Mouse (Mus musculus) midbrain, postnatal 0 days (tissue): Measurements from ENCODE around the gene Vps8. TPM values are rescaled to one million over a fixed set of nuclear protein-coding genes. Genes with fewer than 3 reads are reported as not detected.

Experiments used
- ATAC-seq: fragments of 200-750 bp; cut with Nextera tagmentation; 2 replicates; pipeline ENCODE4 v1.8.0; 2017; ENCODE audit warnings: moderate number of reproducible peaks, mild to moderate bottlenecking, moderate TSS enrichment, moderate library complexity; ENCODE audit not compliant: low FRiP score
- DNase-seq: peaks from one replicate; pipeline ENCODE4 v3.0.0-alpha.2; 2015; ENCODE audit warnings: low spot score
- H3K27ac ChIP-seq: fragments of 300-500 bp; sonication (generic); 2 replicates; pipeline ENCODE4 v1.5.1; 2014; ENCODE audit warnings: low read depth, mild to moderate bottlenecking, low read length, mixed read lengths
- H3K27me3 ChIP-seq: fragments of 300-500 bp; sonication (generic); 2 replicates; pipeline ENCODE4 v1.6.1; 2014; ENCODE audit warnings: low read length, control low read depth, mixed read lengths; ENCODE audit not compliant: insufficient read depth
- H3K36me3 ChIP-seq: fragments of 300-500 bp; sonication (generic); 2 replicates; pipeline ENCODE4 v1.6.1; 2014; ENCODE audit warnings: low read length, control low read depth, mixed read lengths; ENCODE audit not compliant: insufficient read depth
- H3K4me1 ChIP-seq: fragments of 300-500 bp; sonication (generic); 2 replicates; pipeline ENCODE4 v1.6.1; 2014; ENCODE audit warnings: mild to moderate bottlenecking, control low read depth, antibody characterized with exemption, low read length, mixed read lengths; ENCODE audit not compliant: insufficient read depth
- H3K4me2 ChIP-seq: fragments of 300-500 bp; sonication (generic); 2 replicates; pipeline ENCODE4 v1.6.1; 2014; ENCODE audit warnings: low read depth, mild to moderate bottlenecking, low read length, mixed read lengths; ENCODE audit not compliant: poor library complexity, severe bottlenecking
- H3K4me3 ChIP-seq: fragments of 300-500 bp; sonication (generic); 2 replicates; pipeline ENCODE4 v1.5.1; 2014; ENCODE audit warnings: low read depth, mild to moderate bottlenecking, low read length, moderate library complexity
- H3K9ac ChIP-seq: fragments of 300-500 bp; sonication (generic); replicated peaks from 2 replicates; pipeline ENCODE4 v1.6.1; 2014; ENCODE audit warnings: mild to moderate bottlenecking, low read length, moderate library complexity, mixed read lengths; ENCODE audit not compliant: poor library complexity, severe bottlenecking
- H3K9me3 ChIP-seq: fragments of 300-500 bp; sonication (generic); 2 replicates; pipeline ENCODE4 v1.6.1; 2016; ENCODE audit warnings: low read length, control low read depth
- CTCF ChIP-seq: IDR thresholded peaks from 2 replicates; pipeline ENCODE4 v1.5.1; 2016; ENCODE audit warnings: antibody characterized with exemption, mild to moderate bottlenecking
- WGBS: fragments of 180-500 bp; shearing (Covaris S2); extraction: QIAGEN DNeasy Blood & Tissue Kit; methylation state at CpG from one replicate; pipeline ENCODE4 v1.1.7; 2014; 5-methylcytosine and 5-hydroxymethylcytosine counted together
- polyA plus RNA-seq: library from polyadenylated mRNA; unstranded; fragments of >200 nt; fragmentation: Nextera tagmentation; extraction: Ambion mirVana; gene quantifications from 2 replicates; pipeline ENCODE4 v1.2.1, GENCODE M21; 2015
- total RNA-seq: library from RNA; depleted of rRNA; stranded (reverse); fragments of >200 nt; gene quantifications from 2 replicates; pipeline ENCODE4 v1.2.3, GENCODE M21; 2014

Vps8 gene
- total and polyA plus RNA-seq, 2 experiments from 2014 or later, result 26.0 to 35.2 TPM

DNA sequence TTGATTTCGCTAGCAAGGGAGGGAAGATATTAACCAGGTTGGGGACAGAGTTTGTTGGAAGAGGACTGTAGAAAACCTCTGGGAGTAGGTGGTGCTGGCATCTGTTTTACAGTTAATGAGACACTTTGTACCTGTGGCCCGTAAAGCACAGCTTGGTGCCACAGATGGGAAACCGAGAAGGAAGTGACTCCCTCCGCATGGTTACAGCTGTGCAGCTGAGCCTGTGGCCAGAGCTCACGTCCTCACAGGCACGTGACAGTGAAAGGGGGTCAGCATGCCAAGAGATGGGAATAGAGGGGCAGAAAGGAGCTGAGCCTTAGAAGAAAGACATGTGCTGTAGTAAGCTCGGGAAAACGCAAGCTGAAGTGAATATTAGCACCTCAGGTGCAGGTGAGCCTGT lies 43.0 kb downstream of the Vps8 start:
- no peaks in the 10 kb centered on the region for H3K4me1 ChIP-seq
- no peak overlapping the region for H3K4me2 ChIP-seq
- DNase-seq (no peak), ATAC-seq (no peak)
- WGBS, result 74% methylated on average over 8 of the region's 8 CpGs
- no peak overlapping the region for H3K27ac ChIP-seq
- H3K9me3 ChIP-seq, result no peaks in the 10 kb centered on the region
- H3K9ac ChIP-seq, result no peak overlapping the region
- no peak overlapping the region for H3K4me3 ChIP-seq
- H3K36me3 ChIP-seq, result peaks cover 31% of the 10 kb centered on the region
- no peak for TF ChIP-seq CTCF
- no peaks in the 10 kb centered on the region for H3K27me3 ChIP-seq

DNA sequence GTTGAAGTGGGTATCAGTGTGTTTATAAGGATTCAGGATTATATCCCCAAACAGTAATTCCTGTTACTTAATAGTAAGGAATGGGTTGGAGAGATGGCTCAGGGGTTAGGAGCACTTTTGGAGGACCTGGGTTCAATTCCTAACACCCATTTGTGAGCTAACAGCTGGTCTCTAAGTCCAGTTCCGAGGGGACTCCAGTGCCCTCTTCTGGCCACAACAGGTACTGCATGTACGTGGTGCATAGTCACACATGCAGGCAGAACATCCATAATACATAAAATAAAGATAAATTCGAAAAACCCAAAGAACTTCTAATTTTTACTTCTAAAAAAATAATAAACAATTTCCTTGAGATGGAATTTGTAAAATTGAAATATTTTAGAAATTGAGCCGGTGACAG lies 47.5 kb downstream of the Vps8 start:
- TF ChIP-seq CTCF, result peak; percentile 71
- H3K4me1 ChIP-seq, result no peaks in the 10 kb centered on the region
- ATAC-seq (no peak), DNase-seq (no peak)
- H3K36me3 ChIP-seq, result peaks cover 30% of the 10 kb centered on the region
- 89% methylated on average over 4 of the region's 4 CpGs for WGBS
- no peak overlapping the region for H3K27ac ChIP-seq
- no peaks in the 10 kb centered on the region for H3K27me3 ChIP-seq
- no peak overlapping the region for H3K9ac ChIP-seq
- H3K9me3 ChIP-seq, result no peaks in the 10 kb centered on the region
- no peak overlapping the region for H3K4me3 ChIP-seq
- no peak overlapping the region for H3K4me2 ChIP-seq

DNA sequence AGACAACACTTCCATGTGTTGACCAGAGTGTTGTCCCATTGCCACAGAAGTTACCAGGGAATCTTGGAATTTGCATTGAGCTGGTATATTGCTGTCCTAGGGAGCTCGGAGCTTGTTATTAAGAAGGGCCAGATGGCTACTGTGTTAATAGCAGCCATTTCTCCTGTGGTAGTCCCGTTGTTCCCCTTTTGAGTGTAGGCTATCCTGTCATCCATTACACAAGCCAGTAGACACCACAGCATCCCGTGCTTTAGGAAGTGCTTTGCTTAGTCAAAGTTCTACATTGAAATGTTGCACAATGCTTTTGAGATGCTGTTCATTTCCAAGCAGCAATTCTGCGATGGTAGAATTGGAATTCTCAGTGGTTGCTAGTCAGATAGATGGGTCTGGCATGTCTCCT lies 54.2 kb downstream of the Vps8 start:
- no peak overlapping the region for H3K4me3 ChIP-seq
- H3K4me2 ChIP-seq, result no peak overlapping the region
- H3K36me3 ChIP-seq, result peaks cover 29% of the 10 kb centered on the region
- H3K27me3 ChIP-seq, result no peaks in the 10 kb centered on the region
- ATAC-seq (no peak), DNase-seq (no peak)
- 92% methylated on average over 4 of the region's 4 CpGs for WGBS
- no peak overlapping the region for H3K27ac ChIP-seq
- no peaks in the 10 kb centered on the region for H3K9me3 ChIP-seq
- H3K4me1 ChIP-seq, result no peaks in the 10 kb centered on the region
- H3K9ac ChIP-seq, result no peak overlapping the region
- no peak for TF ChIP-seq CTCF

DNA sequence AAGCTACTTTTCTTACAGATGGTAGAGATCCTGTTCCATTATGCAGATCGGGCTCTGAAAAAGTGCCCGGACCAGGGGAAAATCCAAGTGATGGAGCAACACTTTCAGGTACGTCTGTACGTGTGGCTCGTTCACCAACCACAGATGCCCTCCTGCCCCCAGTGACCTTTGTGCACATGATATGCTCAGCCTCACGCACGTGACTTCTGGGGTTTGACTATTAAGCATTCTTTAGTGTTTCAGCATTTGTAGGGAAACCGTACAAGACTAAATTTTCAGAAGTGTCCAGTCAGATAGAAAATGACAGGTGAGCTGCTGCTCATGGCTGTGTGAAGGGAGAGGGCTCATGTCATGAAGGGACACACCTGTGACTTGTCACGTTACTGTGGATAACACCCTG lies 55.5 kb downstream of the Vps8 start:
- Histone ChIP-seq H3K4me2 (no peak overlapping the region), H3K27me3 (no peaks in the 10 kb centered on the region), H3K9me3 (no peaks in the 10 kb centered on the region), H3K9ac (no peak overlapping the region), H3K4me1 (no peaks in the 10 kb centered on the region), H3K27ac (no peak overlapping the region), H3K36me3 (peaks cover 21% of the 10 kb centered on the region), H3K4me3 (no peak overlapping the region)
- no peak for DNase-seq
- no peak for TF ChIP-seq CTCF
- 94% methylated on average over 9 of the region's 9 CpGs for WGBS
- no peak for ATAC-seq

DNA sequence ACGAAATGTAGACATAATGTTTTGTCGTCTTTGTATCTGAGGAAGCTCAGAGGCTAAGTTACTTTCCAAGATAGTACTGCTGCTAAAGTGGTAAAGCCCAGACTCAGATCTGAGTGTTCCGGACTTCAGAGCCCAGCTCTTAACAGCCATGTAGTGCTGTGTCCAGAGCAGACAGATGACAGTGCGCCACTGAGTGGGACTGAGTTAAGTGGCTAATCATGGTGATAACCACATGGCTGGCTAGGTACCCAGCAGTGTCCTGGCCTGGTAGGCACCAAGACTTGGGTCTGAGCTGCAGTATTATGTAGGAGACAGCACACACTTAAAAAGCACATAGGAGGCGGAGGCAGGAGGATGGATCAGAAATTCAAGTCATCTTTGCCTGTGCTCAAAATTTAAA lies 60.9 kb downstream of the Vps8 start:
- DNase-seq, result no peak
- no peaks in the 10 kb centered on the region for H3K27me3 ChIP-seq
- ATAC-seq, result no peak
- no peaks in the 10 kb centered on the region for H3K9me3 ChIP-seq
- TF ChIP-seq CTCF, result no peak
- no peak overlapping the region for H3K27ac ChIP-seq
- no peak overlapping the region for H3K4me2 ChIP-seq
- no peaks in the 10 kb centered on the region for H3K4me1 ChIP-seq
- H3K36me3 ChIP-seq, result peaks cover 5% of the 10 kb centered on the region; the same call in 1 of the 2 replicates
- no peak overlapping the region for H3K9ac ChIP-seq
- WGBS, result 93% methylated on average over 5 of the region's 5 CpGs
- H3K4me3 ChIP-seq, result no peak overlapping the region

DNA sequence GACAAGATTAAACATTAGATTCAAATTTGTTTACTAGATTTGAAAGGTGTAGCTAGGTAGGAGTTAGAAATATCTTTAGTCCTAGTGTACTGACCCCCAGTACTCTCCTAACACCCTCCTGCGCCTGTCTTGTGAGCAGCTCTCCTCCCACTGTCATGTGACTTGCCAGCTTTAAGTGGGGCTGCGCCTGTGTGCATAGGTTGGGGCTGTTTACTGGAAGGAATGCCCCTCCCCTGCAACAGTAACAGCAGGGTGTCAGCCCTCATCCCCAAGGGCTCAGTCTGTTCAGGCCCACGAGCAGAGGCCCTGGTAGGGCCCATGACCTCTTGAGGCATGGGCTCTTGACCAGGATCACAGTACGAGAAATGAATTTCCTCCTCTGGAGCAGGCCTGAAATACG lies 62.8 kb downstream of the Vps8 start:
- H3K4me1 ChIP-seq, result no peaks in the 10 kb centered on the region
- H3K4me2 ChIP-seq, result no peak overlapping the region
- no peak overlapping the region for H3K4me3 ChIP-seq
- no peaks in the 10 kb centered on the region for H3K27me3 ChIP-seq
- H3K27ac ChIP-seq, result no peak overlapping the region
- no peak for ATAC-seq
- WGBS, result 65% methylated on average over 5 of the region's 5 CpGs
- no peak overlapping the region for H3K9ac ChIP-seq
- peaks cover 5% of the 10 kb centered on the region; the same call in 1 of the 2 replicates for H3K36me3 ChIP-seq
- no peak for TF ChIP-seq CTCF
- DNase-seq, result no peak
- no peaks in the 10 kb centered on the region for H3K9me3 ChIP-seq
